ENCODE assay signal across 8 mouse cellular contexts in the genomic region with DNA sequence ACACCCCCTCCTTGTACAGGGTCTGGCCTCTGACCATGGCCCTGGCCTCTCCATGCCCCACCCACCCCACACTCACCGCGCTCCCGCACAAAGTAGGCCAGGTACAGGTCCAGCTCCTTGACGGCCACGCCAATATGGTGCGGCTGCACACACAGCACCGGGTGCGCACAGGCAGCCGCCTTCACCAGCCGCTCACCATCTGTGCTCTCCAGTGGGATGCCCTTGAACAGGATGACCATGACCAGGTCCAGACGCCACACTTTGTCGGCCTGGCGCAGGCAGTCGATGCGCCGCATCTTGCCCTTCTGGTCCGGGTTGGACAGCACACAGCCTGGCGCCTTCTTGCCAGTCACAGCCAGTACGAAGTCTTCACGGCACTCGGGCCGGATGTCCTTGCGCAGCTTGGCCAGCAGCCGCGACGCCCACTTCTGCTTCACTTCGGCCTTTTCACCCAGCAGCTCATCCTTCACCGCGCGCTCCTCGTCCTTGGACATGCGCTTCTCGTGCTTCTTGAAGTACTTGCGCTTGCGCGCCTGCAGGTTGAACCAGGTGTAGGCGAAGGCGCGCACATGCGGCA. TPM values are rescaled to one million over a fixed set of nuclear protein-coding genes. Genes with fewer than 3 reads are reported as not detected.
DNase-seq lines count a peak whose midpoint lies in the region; ATAC-seq lines count a peak whose summit lies in the region.

No protein-coding gene starts in this region.

- ATAC-seq in megakaryocyte, adult 5-6 weeks (ENCODE audit: poor library complexity, severe bottlenecking), result no peak

- H3K4me3 ChIP-seq in megakaryocyte, embryonic 14.5 days (replicated peaks), result peak overlapping the region; percentile 14
- H3K4me3 ChIP-seq in midbrain, embryonic 10.5 days, result no peak overlapping the region

- H3K27ac ChIP-seq in midbrain, embryonic 10.5 days (replicated peaks), result no peak overlapping the region

- peak; percentile 71 for DNase-seq in adrenal gland, postnatal 10 days
- peak; percentile 69 to 72 for DNase-seq in cerebellum, postnatal 25 days
- peak; percentile 45 for DNase-seq in lung, postnatal 14 days
- DNase-seq in retina, postnatal 1 day, result no peak
- no peak for DNase-seq in spleen, adult 12 weeks (ENCODE audit: low spot score)
- no peak for DNase-seq in midbrain, embryonic 10.5 days (ENCODE audit: low spot score)

- peaks cover 86% of the 10 kb centered on the region for H3K4me1 ChIP-seq in megakaryocyte, embryonic 14.5 days
- H3K4me1 ChIP-seq in midbrain, embryonic 10.5 days, result peaks cover 55% of the 10 kb centered on the region

- no peaks in the 10 kb centered on the region for H3K9me3 ChIP-seq in megakaryocyte, embryonic 14.5 days
- H3K9me3 ChIP-seq in midbrain, embryonic 10.5 days (replicated peaks), result no peaks in the 10 kb centered on the region; the same call in 1 of the 2 replicates

- 85% methylated on average over 40 of the region's 40 CpGs for WGBS in midbrain, embryonic 10.5 days

- H3K36me3 ChIP-seq in megakaryocyte, embryonic 14.5 days (replicated peaks; ENCODE audit: low read length), result peaks cover 58% of the 10 kb centered on the region
- H3K36me3 ChIP-seq in midbrain, embryonic 10.5 days, result no peaks in the 10 kb centered on the region

- H3K27me3 ChIP-seq in megakaryocyte, embryonic 14.5 days (replicated peaks), result peaks cover 14% of the 10 kb centered on the region
- H3K27me3 ChIP-seq in midbrain, embryonic 10.5 days (ENCODE audit: low read depth, poor library complexity, severe bottlenecking), result peaks cover 82% of the 10 kb centered on the region

RNA-seq across cellular contexts. Expression of a gene that starts 27.4 kb away (rescaled TPM):
- 4.4 TPM in 1 of 2 replicates, not detected in the other for polyA plus RNA-seq in megakaryocyte, embryonic 14.5 days (2012; ENCODE audit: insufficient read depth, low replicate concordance)
- 30.6 and 34.0 TPM in 2 replicates for total RNA-seq in megakaryocyte, adult 5-6 weeks (2015)
- total RNA-seq in megakaryocyte, adult 5-6 weeks (2017), result 6.5 and 11.5 TPM in 2 replicates
- total RNA-seq in adrenal gland, postnatal 10 days (2021), result 1 to 10 TPM; 1.2 to 1.6 TPM
- 1.7 and 2.3 TPM in 2 replicates for polyA plus RNA-seq in midbrain, embryonic 10.5 days (2016; fragmentation: Nextera tagmentation; extraction: Ambion mirVana)

RNA-seq across cellular contexts. Expression of a gene that starts 31.5 kb away (rescaled TPM):
- 8.4 TPM in 1 of 2 replicates, not detected in the other for polyA plus RNA-seq in megakaryocyte, embryonic 14.5 days (2012; ENCODE audit: insufficient read depth, low replicate concordance)
- total RNA-seq in megakaryocyte, adult 5-6 weeks (2015), result not detected in 2 replicates
- 0.26 and 1.4 TPM in 2 replicates for total RNA-seq in megakaryocyte, adult 5-6 weeks (2017)
- total RNA-seq in adrenal gland, postnatal 10 days (2021), result 1 to 10 TPM in 1 of 2 experiments, under 1 TPM in 1; 0.45 to 1.9 TPM
- 1.7 and 2.9 TPM in 2 replicates for polyA plus RNA-seq in midbrain, embryonic 10.5 days (2016; fragmentation: Nextera tagmentation; extraction: Ambion mirVana)

RNA-seq across cellular contexts. Expression of a gene that starts 35.2 kb away (rescaled TPM):
- 184 and 257 TPM in 2 replicates for polyA plus RNA-seq in megakaryocyte, embryonic 14.5 days (2012; ENCODE audit: insufficient read depth, low replicate concordance)
- total RNA-seq in megakaryocyte, adult 5-6 weeks (2015), result 51.4 and 54.5 TPM in 2 replicates
- total RNA-seq in megakaryocyte, adult 5-6 weeks (2017), result 6.2 and 8.6 TPM in 2 replicates
- total RNA-seq in adrenal gland, postnatal 10 days (2021), result 100 to 1,000 TPM in 1 of 2 experiments, 10 to 100 TPM in 1; 99.9 to 129 TPM
- 8.7 and 11.7 TPM in 2 replicates for polyA plus RNA-seq in midbrain, embryonic 10.5 days (2016; fragmentation: Nextera tagmentation; extraction: Ambion mirVana)

RNA-seq across cellular contexts. Expression of a gene that starts 36.0 kb away (rescaled TPM):
- 0.89 TPM in 1 of 2 replicates, not detected in the other for polyA plus RNA-seq in megakaryocyte, embryonic 14.5 days (2012; ENCODE audit: insufficient read depth, low replicate concordance)
- total RNA-seq in megakaryocyte, adult 5-6 weeks (2015), result 0.83 and 2.9 TPM in 2 replicates
- 0.33 TPM in 1 of 2 replicates, not detected in the other for total RNA-seq in megakaryocyte, adult 5-6 weeks (2017)
- 1 to 10 TPM; 1.1 to 1.6 TPM for total RNA-seq in adrenal gland, postnatal 10 days (2021)
- polyA plus RNA-seq in midbrain, embryonic 10.5 days (2016; fragmentation: Nextera tagmentation; extraction: Ambion mirVana), result 2.9 and 3.4 TPM in 2 replicates

RNA-seq across cellular contexts. Expression of a gene that starts 36.1 kb away (rescaled TPM):
- polyA plus RNA-seq in megakaryocyte, embryonic 14.5 days (2012; ENCODE audit: insufficient read depth, low replicate concordance), result 80.4 and 114 TPM in 2 replicates
- total RNA-seq in megakaryocyte, adult 5-6 weeks (2015), result 5.4 and 5.7 TPM in 2 replicates
- 21.9 and 42.4 TPM in 2 replicates for total RNA-seq in megakaryocyte, adult 5-6 weeks (2017)
- 10 to 100 TPM; 52.8 to 54.2 TPM for total RNA-seq in adrenal gland, postnatal 10 days (2021)
- 93.4 and 98.7 TPM in 2 replicates for polyA plus RNA-seq in midbrain, embryonic 10.5 days (2016; fragmentation: Nextera tagmentation; extraction: Ambion mirVana)

Comparison
In these comparisons a context has a peak if more than half of its experiments do, and no peak if none do; other contexts are left out.
1. DNase-seq: peak in adrenal gland, postnatal 10 days (single experiment), cerebellum, postnatal 25 days (2 of 2) and lung, postnatal 14 days (single experiment); none in retina, postnatal 1 day (single experiment), spleen, adult 12 weeks (single experiment) and midbrain, embryonic 10.5 days (single experiment).